Mouse (Mus musculus): ENCODE results near the gene Gm13043. TPM values are rescaled to one million over a fixed set of nuclear protein-coding genes. Genes with fewer than 3 reads are reported as not detected.
"Not testable (repeated sequence)": the region's sequence is repeated elsewhere in the genome, so short reads cannot be mapped to it uniquely, and the experiment has no call there.

The Gm13043 gene
- total RNA-seq (2021) (not detected), polyA plus RNA-seq (2012; rRNA removed) (not detected in 2 replicates)
- long read RNA-seq, result 0 reads

DNA sequence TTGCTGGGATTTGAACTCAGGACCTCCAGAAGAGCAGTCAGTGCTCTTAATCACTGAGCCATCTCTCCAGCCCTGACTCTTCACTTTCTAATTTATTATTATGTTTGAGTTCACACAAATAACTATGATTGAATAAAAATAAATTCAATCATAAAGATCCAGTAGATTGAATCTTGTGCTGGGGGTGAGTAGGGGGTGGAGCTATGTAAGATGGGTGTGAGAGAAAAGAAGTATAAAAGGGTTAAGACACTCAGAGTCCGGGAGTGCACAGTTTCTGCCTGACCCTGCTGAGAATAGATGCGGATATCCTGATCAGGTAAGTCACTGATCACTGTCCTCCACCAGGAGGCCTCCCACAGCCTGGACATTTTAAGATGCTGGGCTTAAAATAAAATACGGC, at the start of gene Gm13043:
Gene Gm13043 (plus strand): TSS at position 301 of the 400 bp plus-strand sequence.
- Histone ChIP-seq H3K4me3 (no peak within 1 kb of the TSS), H3K27ac (no peak within 1 kb of the TSS), H3K36me3 (ENCODE audit: control insufficient read depth, insufficient read depth, low read length) (no peaks in the 10 kb centered on the region), H3K9ac (ENCODE audit: low read depth, low read length) (no peak within 1 kb of the TSS), H3K79me2 (replicated peaks; ENCODE audit: control insufficient read depth, insufficient read depth, low read length) (no peaks in the 10 kb centered on the region), H3K4me1 (ENCODE audit: control insufficient read depth, insufficient read depth, low read length) (no peaks in the 10 kb centered on the region), H3K27me3 (ENCODE audit: control insufficient read depth, insufficient read depth, low read length) (no peaks in the 10 kb centered on the region)
- intact Hi-C loops (cut with DNase I), result no loop called here
- DNase-seq, result no peak
- 70% methylated on average over 3 of the region's 3 CpGs for WGBS
- TF ChIP-seq CTCF (IDR thresholded peaks at IDR 0.05) (no peak), POLR2A (IDR thresholded peaks at IDR 0.05; ENCODE audit: insufficient read depth, low read depth, low read length) (no peak)

DNA sequence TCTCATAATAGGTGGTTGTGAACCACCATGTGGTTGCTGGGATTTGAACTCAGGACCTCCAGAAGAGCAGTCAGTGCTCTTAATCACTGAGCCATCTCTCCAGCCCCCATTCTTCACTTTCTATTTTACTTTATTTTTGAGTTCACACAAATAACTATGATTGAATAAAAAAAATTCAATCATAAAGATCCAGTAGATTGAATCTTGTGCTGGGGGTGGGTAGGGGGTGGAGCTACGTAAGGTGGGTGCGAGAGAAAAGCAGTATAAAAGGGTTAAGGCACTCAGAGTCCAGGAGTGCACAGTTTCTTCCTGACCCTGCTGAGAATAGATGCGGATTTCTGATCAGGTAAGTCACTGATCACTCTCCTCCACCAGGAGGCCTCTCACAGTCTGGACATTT, 24.5 kb downstream of the Gm13043 start, which contains the start of gene Gm13040:
Gene Gm13040 (plus strand): TSS at position 301 of the 400 bp plus-strand sequence.
- H3K27ac ChIP-seq; H3K4me1 ChIP-seq (ENCODE audit: control insufficient read depth, insufficient read depth, low read length); H3K79me2 ChIP-seq (replicated peaks; ENCODE audit: control insufficient read depth, insufficient read depth, low read length); DNase-seq; H3K27me3 ChIP-seq (ENCODE audit: control insufficient read depth, insufficient read depth, low read length); H3K36me3 ChIP-seq (ENCODE audit: control insufficient read depth, insufficient read depth, low read length); intact Hi-C loops (cut with DNase I); H3K4me3 ChIP-seq; H3K9ac ChIP-seq (ENCODE audit: low read depth, low read length): not testable (repeated sequence)
- no CpG with 5 or more reads among the region's 3 CpGs for WGBS

DNA sequence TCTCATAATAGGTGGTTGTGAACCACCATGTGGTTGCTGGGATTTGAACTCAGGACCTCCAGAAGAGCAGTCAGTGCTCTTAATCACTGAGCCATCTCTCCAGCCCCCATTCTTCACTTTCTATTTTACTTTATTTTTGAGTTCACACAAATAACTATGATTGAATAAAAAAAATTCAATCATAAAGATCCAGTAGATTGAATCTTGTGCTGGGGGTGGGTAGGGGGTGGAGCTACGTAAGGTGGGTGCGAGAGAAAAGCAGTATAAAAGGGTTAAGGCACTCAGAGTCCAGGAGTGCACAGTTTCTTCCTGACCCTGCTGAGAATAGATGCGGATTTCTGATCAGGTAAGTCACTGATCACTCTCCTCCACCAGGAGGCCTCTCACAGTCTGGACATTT, 40.3 kb downstream of the Gm13043 start, which contains the start of the genes BC080695 and Gm13057:
Gene BC080695 (plus strand): TSS at position 301 of the 400 bp plus-strand sequence.
Gene Gm13057 (plus strand): TSS at position 310 of the 400 bp plus-strand sequence.
- not testable (repeated sequence) for H3K9ac ChIP-seq (ENCODE audit: low read depth, low read length)

More for the DNA sequence above, 40.3 kb downstream of the Gm13043 start, which contains the start of the genes BC080695 and Gm13057:
- H3K4me1 ChIP-seq (ENCODE audit: control insufficient read depth, insufficient read depth, low read length); intact Hi-C loops (cut with DNase I); H3K27ac ChIP-seq; DNase-seq; H3K36me3 ChIP-seq (ENCODE audit: control insufficient read depth, insufficient read depth, low read length); H3K79me2 ChIP-seq (replicated peaks; ENCODE audit: control insufficient read depth, insufficient read depth, low read length); H3K4me3 ChIP-seq; H3K27me3 ChIP-seq (ENCODE audit: control insufficient read depth, insufficient read depth, low read length): not testable (repeated sequence)
- WGBS, result no CpG with 5 or more reads among the region's 3 CpGs

Other genes starting within 250 kb of the Gm13043 start
- gene Pdpn, start 211.8 kb upstream of the Gm13043 start, total RNA-seq (2021), result 1 to 10 TPM; 5.8 TPM
- gene Pdpn, start 211.8 kb upstream of the Gm13043 start, polyA plus RNA-seq (2012; rRNA removed), result 2.7 and 5.0 TPM in 2 replicates
- gene Lrrc38, start 161.6 kb upstream of the Gm13043 start, total RNA-seq (2021), result not detected
- gene Lrrc38, start 161.6 kb upstream of the Gm13043 start, polyA plus RNA-seq (2012; rRNA removed), result 0.47 and 1.8 TPM in 2 replicates
- gene Pramel1, start 116.9 kb upstream of the Gm13043 start, total RNA-seq (2021), result not detected
- gene Pramel1, start 116.9 kb upstream of the Gm13043 start, polyA plus RNA-seq (2012; rRNA removed), result not detected in 2 replicates
- 1 to 10 TPM; 8.0 to 8.4 TPM for gene Pramef8, start 98.9 kb upstream of the Gm13043 start, total RNA-seq (2021)
- 4.1 and 10.9 TPM in 2 replicates for gene Pramef8, start 98.9 kb upstream of the Gm13043 start, polyA plus RNA-seq (2012; rRNA removed)
- gene Oog4, start 61.0 kb upstream of the Gm13043 start, total RNA-seq (2021), result not detected
- gene Oog4, start 61.0 kb upstream of the Gm13043 start, polyA plus RNA-seq (2012; rRNA removed), result not detected in 2 replicates
- not detected for gene Gm13040, start 24.6 kb downstream of the Gm13043 start, total RNA-seq (2021)
- gene Gm13040, start 24.6 kb downstream of the Gm13043 start, polyA plus RNA-seq (2012; rRNA removed), result not detected in 2 replicates
- gene BC080695, start 40.4 kb downstream of the Gm13043 start, total RNA-seq (2021), result not detected
- gene BC080695, start 40.4 kb downstream of the Gm13043 start, polyA plus RNA-seq (2012; rRNA removed), result not detected in 2 replicates
- not detected for gene Gm13057, start 40.4 kb downstream of the Gm13043 start, total RNA-seq (2021)
- not detected in 2 replicates for gene Gm13057, start 40.4 kb downstream of the Gm13043 start, polyA plus RNA-seq (2012; rRNA removed)
- gene Gm13083, start 103.7 kb downstream of the Gm13043 start, total RNA-seq (2021), result not detected
- not detected in 2 replicates for gene Gm13083, start 103.7 kb downstream of the Gm13043 start, polyA plus RNA-seq (2012; rRNA removed)
- not detected for gene Gm13088, start 145.9 kb downstream of the Gm13043 start, total RNA-seq (2021)
- not detected in 2 replicates for gene Gm13088, start 145.9 kb downstream of the Gm13043 start, polyA plus RNA-seq (2012; rRNA removed)
- gene Gm13089, start 191.4 kb downstream of the Gm13043 start, total RNA-seq (2021), result not detected
- gene Gm13089, start 191.4 kb downstream of the Gm13043 start, polyA plus RNA-seq (2012; rRNA removed), result not detected in 2 replicates
- not detected for gene Gm13078, start 208.1 kb downstream of the Gm13043 start, total RNA-seq (2021)
- not detected in 2 replicates for gene Gm13078, start 208.1 kb downstream of the Gm13043 start, polyA plus RNA-seq (2012; rRNA removed)